Mouse (Mus musculus): ENCODE results near the gene Gin1.

The Gin1 gene

DNA sequence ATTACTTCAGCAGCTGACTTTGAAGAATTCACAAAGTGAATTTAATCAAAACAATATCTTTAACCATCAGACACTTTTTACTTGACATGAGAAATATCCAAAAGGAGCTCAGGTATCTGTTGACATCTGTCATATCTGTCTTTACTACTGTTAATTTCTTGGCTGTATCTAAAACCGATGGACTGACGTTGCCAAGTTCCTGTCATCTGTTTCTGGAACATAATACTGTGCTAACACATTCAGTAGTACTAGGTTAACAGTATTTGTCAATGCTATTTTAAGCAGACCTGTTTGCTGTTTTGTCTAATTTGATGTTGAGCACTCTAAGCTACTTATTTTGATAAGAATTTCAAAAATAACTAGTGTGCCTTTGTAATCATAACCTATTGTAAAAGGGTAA, 18.5 kb downstream of the Gin1 start:
- 89% methylated on average over 2 of the region's 2 CpGs for WGBS

DNA sequence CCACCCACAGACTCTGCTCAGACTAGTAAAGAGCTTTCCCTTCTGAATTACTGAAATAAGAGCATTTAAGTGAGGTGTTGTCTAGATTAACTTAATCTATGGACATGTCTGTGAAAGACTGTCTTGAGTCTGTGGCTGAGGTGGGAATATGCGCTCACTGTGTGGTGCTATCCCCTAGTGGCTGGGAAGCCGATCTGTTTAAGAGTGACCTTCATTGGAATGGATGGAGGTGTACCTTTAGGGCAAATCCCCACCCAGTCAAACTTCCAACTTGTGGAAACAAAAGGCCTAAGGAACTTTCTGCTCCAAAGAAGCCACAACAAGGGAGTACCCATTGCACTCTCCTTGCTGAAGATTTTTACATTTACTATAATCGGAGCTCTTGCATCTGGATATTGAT, 24.1 kb downstream of the Gin1 start:
- WGBS = 95% methylated on average over 3 of the region's 3 CpGs

DNA sequence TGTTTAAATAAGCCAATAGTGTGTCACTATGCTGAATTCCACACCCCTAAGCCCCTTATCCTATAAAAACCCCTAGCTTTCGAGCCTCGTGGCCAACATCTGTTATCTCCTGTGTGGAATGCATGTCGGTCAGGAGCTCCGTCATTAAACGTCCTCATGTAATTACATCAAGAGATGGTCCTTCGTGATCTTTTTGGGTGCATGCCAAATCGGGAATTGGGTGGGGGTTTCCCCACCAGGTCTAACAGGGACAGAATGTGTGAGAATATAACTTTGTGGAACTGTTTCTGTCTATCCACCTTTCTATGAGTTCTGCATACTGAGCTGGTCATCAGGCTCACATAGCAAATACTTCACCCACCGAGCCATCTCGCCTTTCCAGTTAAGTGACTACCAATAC, 26.0 kb downstream of the Gin1 start:
- WGBS = 85% methylated on average over 9 of the region's 9 CpGs

DNA sequence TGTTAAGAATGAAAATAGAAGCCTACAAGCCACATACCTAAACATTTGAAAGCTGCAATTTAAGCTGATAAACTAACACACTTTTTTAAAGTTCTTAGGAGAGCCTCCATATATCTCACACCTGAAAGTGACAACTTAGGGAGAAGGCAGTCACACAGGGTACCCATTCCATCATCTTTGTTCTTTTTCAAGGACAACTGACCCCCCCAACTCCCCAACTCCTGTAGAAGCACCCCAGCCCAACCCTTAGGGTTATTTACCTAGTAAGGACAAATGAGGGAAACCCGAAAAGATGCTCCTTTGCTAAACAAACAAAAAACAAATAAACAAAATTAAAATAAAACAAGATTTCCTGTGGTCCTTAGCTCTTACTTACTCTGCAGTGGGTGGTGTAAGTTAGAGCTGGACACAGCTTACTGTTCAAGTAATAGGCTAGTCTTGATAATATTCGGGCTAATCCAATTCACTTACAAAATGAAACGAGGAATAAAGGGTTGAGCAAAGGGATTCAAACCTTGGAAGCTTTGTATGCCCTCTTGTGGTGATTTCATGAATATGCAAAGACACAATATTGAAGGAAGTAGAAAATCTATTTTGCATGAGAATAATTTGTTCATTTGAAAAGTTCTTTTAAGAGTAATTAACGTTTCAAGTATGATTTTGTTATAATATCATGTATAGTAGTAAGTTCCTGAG, 32.4 kb downstream of the Gin1 start:
- 23% methylated on average over 4 of the region's 4 CpGs for WGBS

DNA sequence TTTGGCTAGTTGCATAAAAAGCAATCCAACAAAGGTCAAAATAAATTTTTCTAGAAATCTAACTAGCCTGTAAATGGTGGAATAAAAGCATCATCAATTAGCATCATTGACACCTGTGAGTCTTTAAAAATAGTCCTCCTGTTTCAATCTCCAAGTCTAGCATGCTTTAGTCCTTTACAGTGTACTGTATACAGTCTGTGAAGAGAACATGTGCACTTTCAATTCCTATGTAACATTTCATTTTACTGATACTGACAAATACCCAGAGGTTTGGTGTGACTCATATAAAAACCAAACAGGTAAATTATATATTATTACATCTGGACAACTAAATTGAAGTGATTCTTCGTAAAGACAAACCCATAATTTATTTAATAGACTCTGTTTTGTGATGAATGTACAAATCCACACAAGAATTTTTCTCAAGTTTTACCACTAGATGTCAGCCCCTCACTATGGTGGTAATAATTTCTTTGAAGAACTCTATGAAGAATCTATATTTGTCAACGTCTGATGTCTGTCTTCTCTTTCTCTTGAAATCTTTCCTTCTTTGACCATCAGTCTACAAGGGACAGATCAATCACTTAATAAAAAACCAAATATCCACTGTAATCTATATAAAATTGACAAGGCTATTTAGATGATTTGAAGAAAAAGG, 39.4 kb downstream of the Gin1 start:
- WGBS = 15% methylated on average over 2 of the region's 2 CpGs

DNA sequence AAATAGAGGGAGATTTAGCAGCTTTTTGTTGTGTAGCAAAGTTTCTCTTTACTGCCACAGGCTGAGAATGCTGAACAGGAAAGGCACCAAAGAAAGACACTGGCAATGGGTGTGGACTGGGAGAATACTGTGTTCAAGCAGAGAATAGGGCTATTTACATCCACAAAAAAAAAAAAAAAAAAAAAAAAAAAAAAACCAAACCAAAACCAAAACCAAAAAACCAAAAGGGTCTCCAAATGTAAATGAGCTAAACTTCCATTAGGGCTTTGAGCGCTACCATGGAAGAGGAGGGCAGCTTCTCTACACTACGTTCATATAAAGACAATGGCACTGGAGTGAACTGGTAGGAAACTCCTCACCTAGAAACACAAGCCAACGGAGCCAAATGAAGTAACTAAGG, 51.3 kb downstream of the Gin1 start:
- 84% methylated on average over 3 of the region's 3 CpGs for WGBS

DNA sequence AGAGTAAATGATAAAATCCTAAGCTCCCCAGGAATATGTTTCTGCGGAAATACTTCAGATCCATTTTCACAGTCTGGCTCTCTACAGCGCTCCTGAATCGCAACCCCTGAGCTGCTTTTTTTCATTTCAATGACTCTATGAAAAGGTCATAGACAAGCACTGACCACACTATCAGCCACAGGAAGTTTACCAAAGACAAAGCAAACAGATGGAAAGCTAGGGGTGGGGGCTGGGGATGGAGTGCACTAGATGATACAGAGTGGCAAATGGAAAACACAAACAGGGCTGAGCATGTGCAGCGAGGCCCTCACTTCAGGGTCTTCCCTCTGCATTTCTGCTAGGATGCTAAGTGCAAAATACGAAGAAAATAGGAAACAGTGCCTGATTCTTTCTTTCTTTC, 52.2 kb downstream of the Gin1 start:
- 88% methylated on average over 5 of the region's 5 CpGs for WGBS

DNA sequence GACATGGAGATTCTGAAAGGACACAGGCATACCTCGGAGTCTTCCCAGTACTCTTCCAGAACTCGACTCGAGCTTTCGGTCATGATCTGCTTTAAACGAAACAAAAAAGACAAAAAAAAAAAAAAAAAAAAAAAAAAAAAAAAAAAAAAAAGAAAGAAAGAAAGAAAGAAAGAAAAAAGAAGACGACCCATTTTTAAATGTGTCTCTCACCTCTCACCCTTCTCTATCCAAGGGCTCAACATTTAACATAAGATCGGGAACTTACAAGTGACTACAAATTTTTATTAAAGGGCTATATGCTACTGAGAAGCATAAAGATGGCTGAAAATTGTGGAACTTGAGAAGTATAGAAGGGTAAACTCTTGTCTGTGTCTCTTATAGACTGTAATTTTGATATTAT, 52.9 kb downstream of the Gin1 start:
- 90% methylated on average over 7 of the region's 7 CpGs for WGBS

DNA sequence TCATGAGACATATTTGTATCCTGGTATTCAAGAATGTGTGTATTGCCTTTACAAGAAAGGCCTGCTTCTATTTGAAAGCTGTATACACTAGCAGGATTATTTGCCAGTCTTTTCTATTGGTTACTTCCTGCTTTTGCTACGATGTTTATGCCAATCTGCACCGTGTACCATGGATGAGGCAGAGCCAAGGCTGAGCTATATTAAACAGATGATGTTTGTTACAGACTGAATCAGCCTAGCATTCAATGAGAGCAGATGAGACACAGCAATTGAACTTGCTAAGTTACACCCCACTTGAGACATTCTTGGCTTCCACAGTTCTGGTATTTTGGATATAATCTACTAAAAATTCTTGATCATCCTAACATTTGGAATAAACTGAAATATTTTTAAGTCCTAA, 57.6 kb downstream of the Gin1 start:
- whole genome bisulfite sequencing = 19% methylated on average over 2 of the region's 2 CpGs

DNA sequence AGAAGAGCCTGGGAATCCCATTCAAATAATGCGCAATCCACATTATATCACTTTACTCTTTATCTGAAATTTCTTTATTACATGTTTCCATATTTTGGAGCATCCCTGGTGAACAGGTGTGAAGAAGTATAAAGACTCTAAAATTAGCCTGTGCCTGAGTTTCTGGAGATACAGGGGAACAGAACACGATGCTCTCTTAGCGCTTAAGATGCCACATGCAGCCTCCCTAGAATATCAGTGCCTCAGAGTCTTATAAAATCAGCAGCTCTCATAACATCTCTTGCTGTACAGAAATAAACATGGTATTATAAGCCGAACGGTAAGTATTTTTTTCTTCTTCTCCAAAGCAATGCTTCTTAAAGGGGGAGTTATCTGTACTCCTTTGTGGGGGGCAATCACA, 58.1 kb downstream of the Gin1 start:
- 53% methylated on average over 5 of the region's 5 CpGs for WGBS

DNA sequence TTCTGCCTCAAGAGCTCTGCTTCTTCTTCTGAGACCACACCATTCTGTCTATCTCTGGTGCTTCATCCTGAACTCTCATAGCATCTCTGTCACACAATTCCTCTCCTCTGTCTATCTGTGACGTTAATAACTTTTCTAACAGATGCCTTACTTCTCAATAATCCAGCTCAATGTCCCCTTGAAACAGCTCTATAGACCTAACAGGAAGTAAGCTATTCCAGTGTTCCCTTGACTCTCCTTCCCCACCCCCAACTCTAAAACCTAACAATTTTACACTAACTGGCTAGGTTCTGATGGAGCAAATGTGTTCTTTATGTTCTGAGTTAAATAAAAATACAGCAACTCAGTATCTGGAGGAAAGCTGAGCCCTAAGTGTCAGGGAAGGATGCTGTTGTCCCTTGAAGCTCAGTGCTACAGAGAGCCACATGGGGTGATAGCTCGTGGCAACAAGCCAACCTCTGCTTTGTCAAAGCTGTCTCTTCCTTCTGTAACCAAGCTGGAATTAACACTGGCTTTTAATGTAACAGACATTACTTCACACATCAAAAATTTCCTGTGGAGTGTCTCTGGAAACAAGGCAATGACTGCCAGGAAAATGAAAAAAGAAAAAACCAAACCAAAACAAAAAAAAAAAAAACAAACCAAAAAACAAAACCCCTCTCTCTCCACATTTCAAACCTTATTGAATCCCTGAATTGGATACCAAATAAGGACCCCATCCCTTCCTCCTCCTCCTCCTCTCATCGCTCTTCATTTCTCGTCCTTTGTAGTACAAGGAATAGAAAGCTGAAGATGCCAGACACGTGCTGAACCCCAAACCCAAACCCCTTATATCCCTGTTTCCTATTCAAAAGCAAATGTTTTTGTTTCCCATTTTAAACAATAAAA, 63.7 kb downstream of the Gin1 start:
- WGBS = 36% methylated on average over 5 of the region's 5 CpGs

DNA sequence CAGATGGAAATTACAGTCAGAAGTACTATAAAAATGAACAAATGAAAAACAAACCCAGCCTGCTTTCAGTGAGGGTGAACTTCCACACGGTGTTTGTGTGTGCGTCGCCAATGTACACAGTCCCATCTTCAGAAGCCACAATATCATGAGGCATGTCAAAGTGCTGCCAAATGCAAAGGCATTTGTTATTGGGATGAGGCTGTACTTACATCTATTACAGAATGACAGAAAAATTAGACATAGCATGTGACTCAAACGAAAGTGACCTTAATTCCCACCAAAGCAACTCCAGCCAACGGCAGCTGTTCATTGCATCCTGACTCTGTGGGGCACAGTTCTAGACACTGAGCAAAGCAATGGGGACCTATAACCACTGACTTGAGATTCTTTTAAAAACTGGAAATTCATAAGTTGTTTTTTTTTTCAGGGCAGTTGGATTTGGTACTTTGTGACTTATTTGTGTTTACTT, 64.4 kb downstream of the Gin1 start:
- WGBS = 49% methylated on average over 5 of the region's 5 CpGs

Measured in cerebral cortex, adult 2 months (tissue).